Mouse (Mus musculus) kidney, adult 11 months (tissue): ENCODE data around the gene Stag1.

Experiments used
- DNase-seq: peaks from one replicate; pipeline ENCODE4 v3.0.0; 2022

Gene Stag1

GRCm38 (mm10) chr9:100969461-100969860 lies 371.9 kb downstream of the Stag1 start:
- no peak for DNase-seq

GRCm38 (mm10) chr9:100978666-100979065 lies 381.1 kb downstream of the Stag1 start:
- no peak for DNase-seq

- DNase-seq = peak; percentile 14
Measured at GRCm38 (mm10) chr9:100979260-100979659, 381.7 kb downstream of the Stag1 start.

GRCm38 (mm10) chr9:100982786-100983185 lies 385.2 kb downstream of the Stag1 start:
- DNase-seq = no peak

GRCm38 (mm10) chr9:100984381-100985310 lies 387.0 kb downstream of the Stag1 start:
- no peak for DNase-seq

GRCm38 (mm10) chr9:100987006-100987405 lies 389.4 kb downstream of the Stag1 start:
- DNase-seq = no peak

- no peak for DNase-seq
Measured at GRCm38 (mm10) chr9:100987850-100988249, 390.3 kb downstream of the Stag1 start.

- no peak for DNase-seq
Measured at GRCm38 (mm10) chr9:100990609-100991008, 393.0 kb downstream of the Stag1 start.

GRCm38 (mm10) chr9:100991321-100991720 lies 393.7 kb downstream of the Stag1 start:
- DNase-seq = no peak

- DNase-seq = no peak
Measured at GRCm38 (mm10) chr9:100992191-100992590, 394.6 kb downstream of the Stag1 start.

- no peak for DNase-seq
Measured at GRCm38 (mm10) chr9:100993937-100994336, 396.3 kb downstream of the Stag1 start.

GRCm38 (mm10) chr9:100997138-100997537 lies 399.5 kb downstream of the Stag1 start:
- no peak for DNase-seq

GRCm38 (mm10) chr9:101002053-101002452 lies 404.5 kb downstream of the Stag1 start:
- DNase-seq = no peak

- DNase-seq = no peak
Measured at GRCm38 (mm10) chr9:101002841-101003240, 405.2 kb downstream of the Stag1 start.

GRCm38 (mm10) chr9:101003302-101003701 lies 405.7 kb downstream of the Stag1 start:
- no peak for DNase-seq

GRCm38 (mm10) chr9:101005866-101006265 lies 408.3 kb downstream of the Stag1 start:
- DNase-seq = peak; percentile 38
